Mouse (Mus musculus) forebrain, embryonic 13.5 days (tissue): ENCODE data around the gene Zfp771. TPM values are rescaled to one million over a fixed set of nuclear protein-coding genes. Genes with fewer than 3 reads are reported as not detected.

Experiments
- ATAC-seq: fragments of 200-750 bp; cut with Nextera tagmentation; 2 replicates; pipeline ENCODE4 v1.8.0; 2017
- H3K27ac ChIP-seq: fragments of 300-500 bp; sonication (generic); 2 replicates; pipeline ENCODE4 v1.5.1; 2015; ENCODE audit warnings: inconsistent platforms, mild to moderate bottlenecking, moderate library complexity
- H3K27me3 ChIP-seq: fragments of 300-500 bp; sonication (generic); 2 replicates; pipeline ENCODE4 v1.6.1; 2015; ENCODE audit warnings: mild to moderate bottlenecking, inconsistent platforms
- H3K36me3 ChIP-seq: fragments of 300-500 bp; sonication (generic); 2 replicates; pipeline ENCODE4 v1.6.1; 2015; ENCODE audit warnings: mild to moderate bottlenecking, inconsistent platforms; ENCODE audit not compliant: poor library complexity, severe bottlenecking
- H3K4me1 ChIP-seq: fragments of 300-500 bp; sonication (generic); 2 replicates; pipeline ENCODE4 v1.6.1; 2015; ENCODE audit warnings: inconsistent platforms
- H3K4me2 ChIP-seq: fragments of 300-500 bp; sonication (generic); 2 replicates; pipeline ENCODE4 v1.6.1; 2015; ENCODE audit warnings: inconsistent platforms, mild to moderate bottlenecking, moderate library complexity
- H3K4me3 ChIP-seq: fragments of 300-500 bp; sonication (generic); 2 replicates; pipeline ENCODE4 v1.5.1; 2015; ENCODE audit warnings: mild to moderate bottlenecking, inconsistent platforms
- H3K9ac ChIP-seq: fragments of 300-500 bp; sonication (generic); 2 replicates; pipeline ENCODE4 v1.6.1; 2015; ENCODE audit warnings: mild to moderate bottlenecking, inconsistent platforms
- H3K9me3 ChIP-seq: fragments of 300-500 bp; sonication (generic); replicated peaks from 2 replicates; pipeline ENCODE4 v1.6.1; 2016; ENCODE audit warnings: inconsistent platforms
- WGBS: fragments of 180-500 bp; shearing (Covaris S2); methylation state at CpG from one replicate; pipeline ENCODE4 v1.1.7; 2015; 5-methylcytosine and 5-hydroxymethylcytosine counted together
- polyA plus RNA-seq: library from polyadenylated mRNA; unstranded; fragments of >200 nt; fragmentation: Nextera tagmentation; extraction: Ambion mirVana; gene quantifications from 2 replicates; pipeline ENCODE4 v1.2.1, GENCODE M21; 2015

Gene Zfp771
- polyA plus RNA-seq, 1 experiment from 2014 or later = 53.9 TPM

DNA sequence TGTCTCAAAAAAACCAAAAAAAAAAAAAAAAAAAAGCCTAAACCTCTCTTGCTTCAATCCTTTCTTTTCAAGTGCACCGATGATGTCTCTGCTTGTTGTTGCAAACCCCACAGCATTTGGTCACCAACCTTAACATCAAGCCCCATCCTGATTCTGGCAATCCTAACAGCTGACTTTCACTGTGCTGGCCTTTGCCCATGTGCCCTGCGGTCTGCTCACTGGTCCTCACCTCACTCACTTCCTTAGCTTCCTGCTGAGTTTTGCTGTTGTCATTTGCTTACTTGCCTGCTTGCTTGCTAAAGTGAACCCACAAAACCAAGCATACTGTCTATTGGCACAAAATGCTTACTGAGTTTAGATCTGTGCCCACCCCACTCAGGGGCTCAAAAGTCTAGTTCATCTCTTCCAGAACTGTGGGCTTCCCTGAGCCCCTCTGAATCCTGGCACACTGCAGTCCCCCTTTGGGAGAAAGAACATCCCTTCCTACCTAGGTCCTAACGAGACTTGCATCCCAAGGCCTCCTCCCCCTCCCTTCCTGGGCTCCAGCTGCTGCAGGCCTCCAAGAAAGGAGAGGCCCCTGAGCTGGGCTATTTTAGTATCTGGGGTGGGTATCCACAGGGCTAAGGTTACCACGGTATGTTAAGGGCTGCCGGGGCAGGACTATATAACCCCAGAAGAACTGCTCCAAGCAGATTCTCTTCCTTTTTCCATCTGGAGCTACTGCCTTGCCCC is 32.9 kb upstream of the Zfp771 start:
- 73% methylated on average over 5 of the region's 5 CpGs for WGBS
- Histone ChIP-seq H3K9ac (no peak overlapping the region), H3K4me2 (no peak overlapping the region)

GRCm38 (mm10) chr7:127212432-127213250 is 31.4 kb upstream of the Zfp771 start:
- H3K27me3 ChIP-seq = peaks cover 9% of the 10 kb centered on the region
- H3K9ac ChIP-seq = no peak overlapping the region
- 86% methylated on average over 12 of the region's 12 CpGs for WGBS
- no peak overlapping the region for H3K4me3 ChIP-seq
- H3K9me3 ChIP-seq = no peaks in the 10 kb centered on the region
- no peak overlapping the region for H3K4me2 ChIP-seq
- peaks cover 16% of the 10 kb centered on the region for H3K4me1 ChIP-seq
- H3K27ac ChIP-seq = no peak overlapping the region
- H3K36me3 ChIP-seq = no peaks in the 10 kb centered on the region
- ATAC-seq = no peak

More for the DNA sequence above, 32.9 kb upstream of the Zfp771 start:
- Histone ChIP-seq H3K27ac (no peak overlapping the region), H3K4me1 (peaks cover 30% of the 10 kb centered on the region), H3K9me3 (no peaks in the 10 kb centered on the region), H3K36me3 (no peaks in the 10 kb centered on the region), H3K27me3 (peaks cover 9% of the 10 kb centered on the region), H3K4me3 (no peak overlapping the region)
- no peak for ATAC-seq

DNA sequence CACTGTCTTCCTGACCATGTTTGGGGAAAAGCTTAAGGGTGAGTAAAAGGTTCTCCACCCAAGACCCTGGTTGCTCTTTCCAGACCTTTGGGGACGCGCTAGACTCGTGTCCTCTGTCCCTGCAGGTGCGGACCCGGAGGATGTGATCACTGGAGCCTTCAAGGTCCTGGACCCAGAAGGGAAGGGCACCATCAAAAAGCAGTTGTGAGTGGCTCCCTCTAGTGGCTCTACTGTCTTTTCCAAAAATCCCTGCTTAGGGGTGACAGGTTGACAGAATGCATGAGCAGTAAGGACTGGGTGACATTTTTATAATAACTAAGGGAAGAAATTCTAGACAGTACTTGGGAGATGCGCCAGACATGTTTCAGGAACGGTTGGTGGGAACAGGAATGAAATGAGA is 30.6 kb upstream of the Zfp771 start:
- Histone ChIP-seq H3K9me3 (no peaks in the 10 kb centered on the region), H3K4me3 (no peak overlapping the region), H3K27me3 (peaks cover 9% of the 10 kb centered on the region), H3K36me3 (no peaks in the 10 kb centered on the region), H3K4me1 (peaks cover 15% of the 10 kb centered on the region), H3K27ac (no peak overlapping the region), H3K4me2 (no peak overlapping the region), H3K9ac (no peak overlapping the region)
- ATAC-seq = no peak
- WGBS = 40% methylated on average over 7 of the region's 7 CpGs

DNA sequence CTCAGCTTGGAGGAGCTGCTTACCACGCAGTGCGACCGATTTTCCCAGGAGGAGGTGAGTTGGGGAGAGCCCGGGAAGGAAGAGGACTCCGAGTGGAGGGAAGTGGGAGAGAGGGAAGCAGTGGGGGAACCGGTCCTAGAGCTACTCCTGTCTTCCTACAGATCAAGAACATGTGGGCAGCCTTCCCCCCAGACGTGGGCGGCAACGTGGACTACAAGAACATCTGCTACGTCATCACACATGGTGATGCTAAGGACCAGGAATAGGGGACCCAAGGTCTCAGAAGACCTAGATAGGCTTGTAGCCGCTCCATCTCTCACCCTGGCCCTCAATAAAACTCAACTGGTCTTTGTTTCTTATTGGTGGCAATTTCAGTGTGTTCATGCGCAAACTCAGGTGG is 30.1 kb upstream of the Zfp771 start:
- ATAC-seq = no peak
- no peak overlapping the region for H3K4me2 ChIP-seq

DNA sequence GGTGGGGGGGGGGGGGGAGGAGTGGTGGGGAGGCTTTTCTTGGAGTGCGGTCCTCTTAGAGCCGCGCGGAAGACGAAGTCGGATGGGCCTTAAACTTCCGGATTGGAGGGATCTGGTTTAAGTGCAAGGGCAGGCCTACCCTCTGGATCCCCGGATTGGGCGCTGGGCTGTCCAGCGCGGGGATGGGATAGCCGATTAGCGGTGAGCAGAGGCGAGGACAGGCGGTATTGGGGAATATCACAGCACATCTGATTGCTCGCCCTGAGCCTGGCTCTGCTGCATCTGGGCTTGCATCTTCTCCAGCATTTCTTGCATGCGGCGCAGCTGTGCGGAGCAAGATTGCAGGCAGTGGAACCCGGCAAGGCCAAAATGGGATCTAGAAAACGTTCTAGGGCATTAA is 29.6 kb upstream of the Zfp771 start:
- Histone ChIP-seq H3K27me3 (peaks cover 9% of the 10 kb centered on the region), H3K36me3 (no peaks in the 10 kb centered on the region), H3K9ac (0 out of 2 replicates have a peak overlapping the region, but pooled peaks have one; percentile 30), H3K4me3 (0 out of 2 replicates have a peak overlapping the region, but pooled peaks have one; percentile 14), H3K27ac (no peak overlapping the region), H3K4me2 (no peak overlapping the region), H3K9me3 (no peaks in the 10 kb centered on the region), H3K4me1 (peaks cover 12% of the 10 kb centered on the region; the same call in 1 of the 2 replicates)
- ATAC-seq = no peak
- 33% methylated on average over 21 of the region's 21 CpGs for WGBS

More for the DNA sequence above, 30.1 kb upstream of the Zfp771 start:
- H3K9ac ChIP-seq = no peak overlapping the region
- H3K27me3 ChIP-seq = peaks cover 9% of the 10 kb centered on the region
- 56% methylated on average over 12 of the region's 12 CpGs for WGBS
- no peak overlapping the region for H3K4me3 ChIP-seq
- H3K4me1 ChIP-seq = peaks cover 15% of the 10 kb centered on the region
- no peaks in the 10 kb centered on the region for H3K9me3 ChIP-seq
- no peaks in the 10 kb centered on the region for H3K36me3 ChIP-seq
- H3K27ac ChIP-seq = no peak overlapping the region

DNA sequence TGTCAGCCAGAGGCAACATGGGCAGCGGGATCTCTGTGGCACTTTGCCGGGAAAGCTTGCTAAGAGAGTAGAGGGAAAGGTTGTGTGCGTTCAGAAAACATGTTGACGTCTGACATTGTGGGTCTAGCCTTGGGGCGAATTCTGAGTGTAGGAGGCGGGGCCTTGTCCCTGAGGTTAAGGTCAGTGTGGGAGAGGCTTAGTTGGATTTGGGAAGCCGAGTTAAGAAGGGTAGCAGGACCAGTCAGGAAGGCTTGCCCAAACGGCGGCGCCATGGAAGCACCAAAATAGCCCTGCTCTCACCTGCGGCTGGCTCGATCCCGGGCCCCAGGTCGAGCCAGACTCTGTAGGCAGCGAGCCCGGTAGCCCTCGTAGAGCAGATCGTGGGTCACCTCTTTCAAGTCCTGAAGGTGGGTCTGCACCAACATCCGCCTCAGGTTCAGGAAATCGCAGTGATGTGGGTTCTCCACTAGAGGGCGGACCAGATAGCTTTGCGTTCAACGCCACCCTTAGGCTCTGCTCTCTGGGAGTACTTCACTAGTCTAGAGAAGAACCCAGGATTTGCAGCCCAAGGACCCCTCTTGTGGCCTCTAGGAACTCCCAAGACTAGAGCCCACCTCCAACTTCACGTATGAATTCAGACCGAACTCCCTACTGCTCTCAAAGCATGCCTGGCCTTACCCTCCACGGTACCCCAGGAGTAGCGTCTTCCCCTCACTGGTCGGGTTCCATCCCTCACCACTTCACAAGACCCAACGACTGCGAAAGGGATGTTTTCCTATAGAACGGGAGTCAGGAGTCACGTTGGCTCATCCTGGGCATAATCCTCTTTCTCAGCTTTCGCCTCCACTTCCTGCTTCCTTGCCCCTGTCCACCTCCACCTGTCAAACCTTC is 28.8 kb upstream of the Zfp771 start:
- peaks cover 9% of the 10 kb centered on the region for H3K27me3 ChIP-seq
- H3K4me1 ChIP-seq = peaks cover 5% of the 10 kb centered on the region; the same call in 1 of the 2 replicates
- ATAC-seq = peak; percentile 36; the same call in 1 of the 2 replicates
- WGBS = 29% methylated on average over 33 of the region's 33 CpGs
- H3K9me3 ChIP-seq = no peaks in the 10 kb centered on the region
- peak overlapping the region; percentile 48 for H3K4me2 ChIP-seq
- no peaks in the 10 kb centered on the region for H3K36me3 ChIP-seq
- H3K27ac ChIP-seq = no peak overlapping the region
- peak overlapping the region; percentile 14; the same call in 1 of the 2 replicates for H3K4me3 ChIP-seq
- H3K9ac ChIP-seq = peak overlapping the region; percentile 30; the same call in 1 of the 2 replicates

DNA sequence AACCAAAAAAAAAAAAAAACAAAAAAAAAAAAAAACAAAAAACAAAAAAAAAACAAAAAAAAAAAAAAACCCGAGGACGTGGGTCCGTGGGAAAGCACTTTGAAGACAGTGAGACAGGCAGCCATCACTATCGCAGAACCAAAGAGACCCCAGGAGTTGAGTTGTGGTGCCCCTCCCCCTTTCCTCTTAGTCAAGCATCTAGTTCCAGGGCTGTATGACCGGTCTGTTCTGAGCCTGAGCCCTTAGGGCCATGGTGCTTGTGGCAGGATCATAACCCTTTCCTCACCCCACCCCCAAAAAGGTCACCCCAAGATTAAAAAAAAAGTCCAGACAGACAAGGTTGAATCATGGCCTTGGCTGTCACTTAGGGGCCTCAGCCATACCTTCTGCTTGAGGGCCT is 27.8 kb upstream of the Zfp771 start:
- Histone ChIP-seq H3K4me2 (no peak overlapping the region), H3K9ac (no peak overlapping the region), H3K4me1 (peaks cover 5% of the 10 kb centered on the region; the same call in 1 of the 2 replicates), H3K9me3 (no peaks in the 10 kb centered on the region), H3K27me3 (peaks cover 9% of the 10 kb centered on the region), H3K27ac (no peak overlapping the region), H3K4me3 (no peak overlapping the region), H3K36me3 (no peaks in the 10 kb centered on the region)
- no peak for ATAC-seq
- 80% methylated on average over 5 of the region's 5 CpGs for WGBS

GRCm38 (mm10) chr7:127217475-127217874 is 26.6 kb upstream of the Zfp771 start:
- Histone ChIP-seq H3K27me3 (peaks cover 9% of the 10 kb centered on the region), H3K9me3 (no peaks in the 10 kb centered on the region), H3K9ac (no peak overlapping the region), H3K4me2 (no peak overlapping the region), H3K4me3 (no peak overlapping the region), H3K36me3 (no peaks in the 10 kb centered on the region; the same call in 1 of the 2 replicates), H3K4me1 (peaks cover 5% of the 10 kb centered on the region; the same call in 1 of the 2 replicates), H3K27ac (no peak overlapping the region)
- WGBS = 94% methylated on average over 6 of the region's 6 CpGs
- ATAC-seq = no peak

GRCm38 (mm10) chr7:127217901-127218642 is 26.0 kb upstream of the Zfp771 start:
- Histone ChIP-seq H3K9me3 (no peaks in the 10 kb centered on the region), H3K27me3 (peaks cover 9% of the 10 kb centered on the region), H3K36me3 (no peaks in the 10 kb centered on the region; the same call in 1 of the 2 replicates), H3K4me1 (peaks cover 5% of the 10 kb centered on the region; the same call in 1 of the 2 replicates), H3K9ac (no peak overlapping the region), H3K4me2 (no peak overlapping the region), H3K27ac (no peak overlapping the region), H3K4me3 (no peak overlapping the region)
- WGBS = 86% methylated on average over 10 of the region's 10 CpGs
- ATAC-seq = no peak

GRCm38 (mm10) chr7:127218670-127219069 is 25.4 kb upstream of the Zfp771 start:
- H3K4me1 ChIP-seq = peaks cover 5% of the 10 kb centered on the region; the same call in 1 of the 2 replicates
- no peak overlapping the region for H3K27ac ChIP-seq
- H3K9me3 ChIP-seq = no peaks in the 10 kb centered on the region
- no peak for ATAC-seq
- H3K4me2 ChIP-seq = no peak overlapping the region
- no peak overlapping the region for H3K4me3 ChIP-seq
- peaks cover 3% of the 10 kb centered on the region; the same call in 1 of the 2 replicates for H3K36me3 ChIP-seq
- peaks cover 9% of the 10 kb centered on the region for H3K27me3 ChIP-seq
- WGBS = 95% methylated on average over 4 of the region's 4 CpGs
- H3K9ac ChIP-seq = no peak overlapping the region

DNA sequence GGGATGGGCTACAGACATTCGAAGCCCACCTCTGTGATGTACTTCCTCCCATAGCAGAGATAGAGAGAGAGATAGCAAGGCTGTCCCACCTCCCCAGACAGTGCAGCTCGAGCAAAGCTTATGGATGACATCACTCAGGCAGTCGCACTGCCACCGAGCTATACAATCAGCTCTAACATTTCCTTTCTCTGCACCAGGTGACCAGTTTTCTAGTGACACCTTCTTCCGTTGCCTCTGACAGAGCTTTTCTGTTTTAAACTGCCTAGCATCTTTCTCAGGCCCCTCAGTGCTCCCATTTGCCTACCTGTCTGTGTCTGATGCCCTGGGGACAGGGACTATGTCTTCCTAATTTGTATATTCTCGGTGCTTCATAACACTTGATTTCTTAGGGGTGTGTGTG is 23.6 kb upstream of the Zfp771 start:
- Histone ChIP-seq H3K27me3 (no peaks in the 10 kb centered on the region), H3K4me2 (no peak overlapping the region), H3K27ac (no peak overlapping the region), H3K9ac (no peak overlapping the region), H3K36me3 (peaks cover 5% of the 10 kb centered on the region; the same call in 1 of the 2 replicates), H3K4me3 (no peak overlapping the region), H3K9me3 (no peaks in the 10 kb centered on the region), H3K4me1 (no peaks in the 10 kb centered on the region)
- no peak for ATAC-seq
- WGBS = 86% methylated on average over 6 of the region's 6 CpGs
